Mouse (Mus musculus): ENCODE results near the gene Vgf. TPM values are rescaled to one million over a fixed set of nuclear protein-coding genes. Genes with fewer than 3 reads are reported as not detected.

Vgf gene
- polyA plus RNA-seq, 1 experiment from 2014 or later, result 0.24 TPM

DNA sequence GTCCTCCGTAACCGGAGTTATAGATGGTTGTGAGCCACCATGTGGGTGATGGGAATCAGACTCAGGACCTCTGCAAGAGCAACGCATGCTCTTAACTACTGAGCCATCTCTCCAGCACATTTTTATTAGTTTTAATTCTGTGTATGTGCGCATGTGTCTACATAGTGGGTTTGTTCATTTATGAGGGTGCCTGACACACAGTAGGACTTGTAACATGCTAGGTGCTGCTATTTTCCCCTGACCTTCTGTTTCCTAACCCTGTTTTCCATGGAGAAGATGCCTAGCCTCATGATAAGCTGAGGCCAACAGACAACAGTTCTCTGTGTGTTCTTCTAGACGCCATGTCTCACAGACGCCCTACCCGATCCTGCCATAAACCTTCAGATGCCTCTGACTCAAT, 17.8 kb downstream of the Vgf start:
- no peak for ATAC-seq (ENCODE audit: low FRiP score, low TSS enrichment)
- Histone ChIP-seq H3K27ac (ENCODE audit: low read length) (no peak overlapping the region), H3K36me3 (ENCODE audit: insufficient read depth, low read length) (peaks cover 26% of the 10 kb centered on the region), H3K9ac (replicated peaks; ENCODE audit: low read length) (no peak overlapping the region), H3K27me3 (ENCODE audit: insufficient read depth, low read length) (no peaks in the 10 kb centered on the region), H3K4me2 (replicated peaks; ENCODE audit: low read depth, low read length) (no peak overlapping the region), H3K4me3 (ENCODE audit: low read length) (no peak overlapping the region), H3K4me1 (ENCODE audit: insufficient read depth, low read length) (peaks cover 12% of the 10 kb centered on the region), H3K9me3 (ENCODE audit: low read length) (no peaks in the 10 kb centered on the region)
- 96% methylated on average over 7 of the region's 7 CpGs for WGBS

DNA sequence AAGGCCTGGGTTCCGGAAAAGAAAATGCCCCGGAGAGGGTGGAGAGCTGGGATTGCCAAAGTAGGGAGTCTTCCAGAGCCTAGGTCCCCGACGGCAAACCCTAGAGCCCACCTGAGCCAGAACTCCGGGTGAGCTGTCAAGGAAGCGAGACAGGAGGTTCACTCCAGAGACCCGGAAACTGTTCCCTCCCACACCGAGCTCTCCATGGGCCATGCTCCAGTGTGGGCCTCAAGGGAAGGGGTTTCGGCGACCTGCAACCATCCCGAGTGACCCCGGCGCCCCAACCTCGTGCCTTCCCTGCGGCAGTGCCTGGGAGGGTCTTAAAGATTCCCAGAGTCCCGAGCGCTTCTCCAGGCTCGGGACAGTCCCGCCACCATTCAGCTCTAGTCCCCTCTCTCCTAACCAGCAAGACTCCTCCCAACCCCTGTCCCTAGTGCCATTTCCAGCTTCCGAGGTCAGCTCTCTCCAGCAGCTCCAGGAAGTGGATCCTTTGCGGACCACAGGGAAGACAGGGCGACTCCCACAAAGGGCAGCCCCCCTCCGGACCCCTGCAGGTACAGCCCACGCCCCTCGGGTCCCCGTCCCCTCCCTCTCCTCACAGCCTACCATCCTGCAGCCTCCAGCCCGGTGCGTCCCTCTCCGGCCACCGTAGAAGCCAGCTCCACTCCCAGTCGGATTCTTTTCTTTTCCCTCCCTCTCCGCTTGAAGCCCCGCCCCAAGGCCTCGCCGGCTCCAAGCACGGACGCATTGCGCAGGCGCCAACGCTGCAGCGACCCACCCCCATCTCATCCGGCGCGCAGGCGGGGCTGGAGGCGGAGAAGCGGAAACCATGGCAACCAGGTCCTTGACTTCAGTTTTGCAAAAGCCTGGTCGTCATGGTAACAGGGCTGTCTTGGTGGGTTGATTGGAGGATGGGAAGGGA, 19.5 kb downstream of the Vgf start, which contains the start of gene Ap1s1:
TSS of gene Ap1s1 (minus strand) at position 734 of the 922 bp plus-strand sequence.
- WGBS, result under 1% methylated on average over 48 of the region's 48 CpGs
- Histone ChIP-seq H3K27ac (ENCODE audit: low read length) (peak within 1 kb of the TSS; percentile 25), H3K27me3 (ENCODE audit: insufficient read depth, low read length) (no peaks in the 10 kb centered on the region), H3K4me3 (ENCODE audit: low read length) (peak within 1 kb of the TSS; percentile 60), H3K36me3 (ENCODE audit: insufficient read depth, low read length) (peaks cover 13% of the 10 kb centered on the region), H3K4me2 (replicated peaks; ENCODE audit: low read depth, low read length) (peak within 1 kb of the TSS; percentile 70), H3K9me3 (ENCODE audit: low read length) (no peaks in the 10 kb centered on the region), H3K9ac (replicated peaks; ENCODE audit: low read length) (peak within 1 kb of the TSS; percentile 83), H3K4me1 (ENCODE audit: insufficient read depth, low read length) (peaks cover 12% of the 10 kb centered on the region)
- ATAC-seq (ENCODE audit: low FRiP score, low TSS enrichment), result peak; percentile 94

DNA sequence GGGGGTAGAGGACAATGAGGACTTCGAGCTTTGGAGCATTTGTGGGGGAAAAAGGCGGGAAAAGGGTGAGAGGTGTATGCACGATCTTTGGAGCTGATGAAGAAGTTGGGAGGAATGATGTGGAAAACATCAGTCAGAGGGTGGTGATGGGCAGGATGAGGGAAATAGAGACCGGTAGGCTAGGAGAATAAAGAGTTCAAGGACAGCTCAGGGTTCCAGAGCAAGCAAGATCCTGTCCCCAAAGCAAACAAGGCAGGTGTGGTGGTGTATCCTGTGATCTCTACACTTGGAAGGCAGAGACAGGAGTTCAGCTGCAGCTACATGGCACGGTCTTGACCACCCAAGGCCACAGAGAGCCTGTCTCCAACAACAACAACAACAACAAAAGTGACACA, 20.1 kb downstream of the Vgf start:
- Histone ChIP-seq H3K27me3 (ENCODE audit: insufficient read depth, low read length) (no peaks in the 10 kb centered on the region), H3K9me3 (ENCODE audit: low read length) (no peaks in the 10 kb centered on the region), H3K27ac (ENCODE audit: low read length) (no peak overlapping the region), H3K4me2 (replicated peaks; ENCODE audit: low read depth, low read length) (peak overlapping the region; percentile 70), H3K4me3 (ENCODE audit: low read length) (peak overlapping the region; percentile 60), H3K36me3 (ENCODE audit: insufficient read depth, low read length) (peaks cover 12% of the 10 kb centered on the region), H3K4me1 (ENCODE audit: insufficient read depth, low read length) (peaks cover 12% of the 10 kb centered on the region), H3K9ac (replicated peaks; ENCODE audit: low read length) (no peak overlapping the region; the same call in 1 of the 2 replicates)
- ATAC-seq (ENCODE audit: low FRiP score, low TSS enrichment), result no peak; the same call in 1 of the 2 replicates
- 31% methylated on average over 5 of the region's 5 CpGs for WGBS

DNA sequence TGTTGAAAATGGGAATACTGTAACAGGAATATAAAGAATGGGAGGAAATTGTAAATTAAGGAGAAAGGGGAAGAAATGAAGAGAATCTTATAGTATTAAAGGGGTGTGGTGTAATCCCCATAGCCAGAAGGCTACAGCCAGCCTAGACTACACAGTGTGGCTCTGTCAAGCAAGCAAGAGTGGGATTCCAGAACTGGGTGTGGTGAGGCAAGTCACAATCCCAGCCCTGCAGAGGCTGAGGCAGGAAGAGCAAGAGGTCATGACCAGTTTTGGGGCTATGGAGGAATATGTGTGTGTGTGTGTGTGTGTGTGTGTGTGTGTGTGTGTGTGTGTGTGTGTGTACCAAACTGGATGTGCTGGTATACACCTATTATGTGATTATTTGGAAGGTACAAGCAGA, 20.8 kb downstream of the Vgf start:
- no peak for ATAC-seq (ENCODE audit: low FRiP score, low TSS enrichment)
- Histone ChIP-seq H3K27ac (ENCODE audit: low read length) (no peak overlapping the region), H3K4me2 (replicated peaks; ENCODE audit: low read depth, low read length) (no peak overlapping the region), H3K9me3 (ENCODE audit: low read length) (no peaks in the 10 kb centered on the region), H3K4me1 (ENCODE audit: insufficient read depth, low read length) (peaks cover 12% of the 10 kb centered on the region), H3K27me3 (ENCODE audit: insufficient read depth, low read length) (no peaks in the 10 kb centered on the region), H3K4me3 (ENCODE audit: low read length) (no peak overlapping the region), H3K36me3 (ENCODE audit: insufficient read depth, low read length) (peaks cover 5% of the 10 kb centered on the region; the same call in 1 of the 2 replicates), H3K9ac (replicated peaks; ENCODE audit: low read length) (no peak overlapping the region)

DNA sequence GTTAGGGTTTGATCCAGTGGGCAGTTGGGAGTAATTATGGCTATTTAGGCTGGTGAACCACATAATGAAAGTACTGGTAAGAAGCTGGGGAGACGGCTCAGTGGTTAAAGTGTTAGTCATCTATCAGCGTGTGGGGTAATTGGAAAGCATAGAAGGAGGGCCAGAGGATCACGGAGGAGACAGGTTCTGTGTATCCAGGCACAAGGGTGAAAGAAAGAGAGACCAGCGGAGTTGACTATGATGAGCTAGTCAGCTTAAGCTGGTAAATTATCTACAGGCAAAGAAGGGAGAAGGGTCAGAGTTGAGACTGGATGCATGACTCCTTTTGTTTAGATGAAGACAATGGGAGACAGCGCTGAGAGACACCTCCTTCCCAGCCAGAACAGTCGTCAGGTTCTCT, 24.9 kb downstream of the Vgf start:
- Histone ChIP-seq H3K4me1 (ENCODE audit: insufficient read depth, low read length) (0 out of 2 replicates have a peak, but pooled peaks cover 3% of the 10 kb centered on the region), H3K9ac (replicated peaks; ENCODE audit: low read length) (no peak overlapping the region), H3K4me2 (replicated peaks; ENCODE audit: low read depth, low read length) (no peak overlapping the region), H3K4me3 (ENCODE audit: low read length) (no peak overlapping the region), H3K36me3 (ENCODE audit: insufficient read depth, low read length) (no peaks in the 10 kb centered on the region), H3K27ac (ENCODE audit: low read length) (no peak overlapping the region), H3K9me3 (ENCODE audit: low read length) (0 out of 2 replicates have a peak, but pooled peaks cover 3% of the 10 kb centered on the region), H3K27me3 (ENCODE audit: insufficient read depth, low read length) (no peaks in the 10 kb centered on the region)
- WGBS, result 55% methylated on average over 6 of the region's 6 CpGs
- ATAC-seq (ENCODE audit: low FRiP score, low TSS enrichment), result no peak

DNA sequence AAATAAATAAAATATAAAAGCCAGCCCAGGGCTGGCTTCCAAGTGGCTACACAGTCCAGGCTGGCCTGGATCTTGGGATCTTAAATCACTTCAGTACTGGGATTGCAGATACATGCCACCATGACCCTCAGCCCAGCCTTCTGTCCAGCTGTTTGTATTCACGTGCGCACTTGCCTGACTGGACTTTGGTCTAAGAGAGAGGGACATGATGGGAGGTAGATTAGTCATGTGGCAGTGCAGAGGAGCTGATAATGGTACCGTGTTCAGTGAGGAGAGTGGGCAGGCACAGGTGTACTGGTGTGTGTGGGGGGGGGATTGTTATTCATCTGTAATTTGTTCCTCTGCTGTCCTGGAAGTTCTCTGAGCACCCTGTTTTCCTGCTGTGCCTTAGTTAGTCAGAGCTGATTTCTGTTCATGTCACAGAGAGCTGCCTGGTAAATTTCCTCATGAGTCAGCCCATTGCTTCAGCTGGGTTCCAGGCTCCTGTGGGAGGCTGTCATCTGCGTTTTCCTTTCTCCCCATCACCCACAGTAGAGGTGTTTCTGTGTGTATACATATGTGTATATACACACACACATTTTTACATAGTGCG, 25.8 kb downstream of the Vgf start:
- Histone ChIP-seq H3K27me3 (ENCODE audit: insufficient read depth, low read length) (no peaks in the 10 kb centered on the region), H3K4me2 (replicated peaks; ENCODE audit: low read depth, low read length) (no peak overlapping the region), H3K9ac (replicated peaks; ENCODE audit: low read length) (no peak overlapping the region), H3K9me3 (ENCODE audit: low read length) (0 out of 2 replicates have a peak, but pooled peaks cover 3% of the 10 kb centered on the region), H3K36me3 (ENCODE audit: insufficient read depth, low read length) (no peaks in the 10 kb centered on the region), H3K4me3 (ENCODE audit: low read length) (no peak overlapping the region), H3K27ac (ENCODE audit: low read length) (no peak overlapping the region), H3K4me1 (ENCODE audit: insufficient read depth, low read length) (no peaks in the 10 kb centered on the region)
- no peak for ATAC-seq (ENCODE audit: low FRiP score, low TSS enrichment)
- 76% methylated on average over 5 of the region's 5 CpGs for WGBS

DNA sequence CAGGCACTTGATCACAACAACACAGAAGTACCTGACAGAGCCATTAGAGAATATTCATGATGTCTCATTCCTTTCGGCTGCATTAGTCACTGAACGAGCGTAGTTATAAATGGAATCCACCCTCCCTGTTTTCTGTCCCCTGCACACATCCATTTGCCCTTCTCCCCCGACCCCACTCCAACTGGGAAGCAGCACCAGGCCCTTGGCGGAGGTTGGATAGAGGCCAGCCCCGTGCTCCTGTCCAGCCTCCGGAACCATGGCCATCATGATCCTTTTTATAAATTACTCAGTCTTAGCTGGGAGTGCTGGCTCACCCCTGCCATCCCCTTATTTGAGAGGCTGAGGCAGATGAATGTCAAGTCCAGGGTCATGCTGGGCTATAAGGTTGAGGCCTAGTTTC, 28.1 kb downstream of the Vgf start:
- Histone ChIP-seq H3K36me3 (ENCODE audit: insufficient read depth, low read length) (no peaks in the 10 kb centered on the region), H3K27ac (ENCODE audit: low read length) (no peak overlapping the region), H3K4me3 (ENCODE audit: low read length) (no peak overlapping the region), H3K4me1 (ENCODE audit: insufficient read depth, low read length) (no peaks in the 10 kb centered on the region), H3K27me3 (ENCODE audit: insufficient read depth, low read length) (no peaks in the 10 kb centered on the region), H3K9ac (replicated peaks; ENCODE audit: low read length) (no peak overlapping the region), H3K4me2 (replicated peaks; ENCODE audit: low read depth, low read length) (no peak overlapping the region), H3K9me3 (ENCODE audit: low read length) (0 out of 2 replicates have a peak, but pooled peaks cover 3% of the 10 kb centered on the region)
- 80% methylated on average over 7 of the region's 7 CpGs for WGBS
- ATAC-seq (ENCODE audit: low FRiP score, low TSS enrichment), result no peak

DNA sequence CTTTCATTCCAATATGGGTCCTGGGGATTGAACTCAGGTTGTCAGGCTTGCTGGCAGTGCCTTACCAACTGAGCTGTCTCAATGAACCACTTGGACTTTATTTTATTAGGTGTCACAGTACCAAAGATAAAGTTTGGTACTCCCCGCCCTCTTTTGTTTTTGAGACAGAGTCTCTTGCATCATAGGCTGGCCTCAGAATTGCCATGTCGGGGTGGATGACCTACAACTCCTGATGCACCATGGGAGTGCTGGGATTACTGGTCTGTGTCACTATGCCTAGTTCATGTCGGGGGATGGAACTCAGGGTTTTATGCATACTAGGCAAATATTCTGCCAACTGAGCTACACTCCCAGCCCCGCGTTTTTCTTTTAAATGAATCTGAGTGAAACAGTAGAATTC, 28.7 kb downstream of the Vgf start:
- H3K36me3 ChIP-seq (ENCODE audit: insufficient read depth, low read length), result no peaks in the 10 kb centered on the region
- H3K27me3 ChIP-seq (ENCODE audit: insufficient read depth, low read length), result no peaks in the 10 kb centered on the region
- ATAC-seq (ENCODE audit: low FRiP score, low TSS enrichment), result no peak
- no peaks in the 10 kb centered on the region for H3K4me1 ChIP-seq (ENCODE audit: insufficient read depth, low read length)
- no peak overlapping the region for H3K4me2 ChIP-seq (replicated peaks; ENCODE audit: low read depth, low read length)
- H3K27ac ChIP-seq (ENCODE audit: low read length), result no peak overlapping the region
- 86% methylated on average over 5 of the region's 5 CpGs for WGBS
- 0 out of 2 replicates have a peak, but pooled peaks cover 3% of the 10 kb centered on the region for H3K9me3 ChIP-seq (ENCODE audit: low read length)
- H3K9ac ChIP-seq (replicated peaks; ENCODE audit: low read length), result no peak overlapping the region
- no peak overlapping the region for H3K4me3 ChIP-seq (ENCODE audit: low read length)

DNA sequence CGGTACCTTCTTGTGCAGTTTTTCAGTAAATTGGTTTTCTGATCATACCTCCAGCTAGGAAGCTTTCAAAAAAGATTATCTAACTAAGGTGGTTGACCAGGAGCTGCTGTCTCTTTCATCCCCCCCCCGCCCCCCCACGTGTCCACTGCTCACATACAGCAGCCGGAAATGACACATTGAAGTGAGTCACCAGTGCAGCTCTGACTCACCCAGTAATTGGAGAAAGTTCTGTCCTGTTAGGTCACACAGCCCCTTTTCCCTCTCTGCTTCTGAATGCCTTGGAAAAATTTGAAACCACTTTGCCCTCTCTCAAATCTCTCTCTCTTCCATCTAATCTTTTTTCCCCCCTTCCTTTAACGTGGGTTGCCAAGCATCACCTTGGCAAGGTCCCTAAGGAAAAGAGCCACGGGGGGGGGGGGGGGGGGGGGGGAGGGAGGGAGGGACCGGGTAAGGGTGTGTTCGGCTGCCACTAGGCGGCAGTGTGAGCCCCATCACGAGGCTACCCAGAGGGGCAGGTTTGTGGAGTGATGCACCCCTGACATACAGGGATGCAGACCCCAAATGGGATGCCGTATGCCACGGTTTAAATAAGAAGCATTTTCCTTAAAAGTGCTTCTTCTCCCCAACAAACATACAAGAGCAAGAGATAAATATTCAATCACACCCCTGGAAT, 35.8 kb downstream of the Vgf start:
- H3K9ac ChIP-seq (replicated peaks; ENCODE audit: low read length), result no peak overlapping the region
- H3K27ac ChIP-seq (ENCODE audit: low read length), result no peak overlapping the region
- no peak overlapping the region for H3K4me2 ChIP-seq (replicated peaks; ENCODE audit: low read depth, low read length)
- no peak for ATAC-seq (ENCODE audit: low FRiP score, low TSS enrichment)
- H3K4me1 ChIP-seq (ENCODE audit: insufficient read depth, low read length), result no peaks in the 10 kb centered on the region
- no peaks in the 10 kb centered on the region for H3K36me3 ChIP-seq (ENCODE audit: insufficient read depth, low read length)
- no peaks in the 10 kb centered on the region for H3K27me3 ChIP-seq (ENCODE audit: insufficient read depth, low read length)
- no peak overlapping the region for H3K4me3 ChIP-seq (ENCODE audit: low read length)
- WGBS, result 24% methylated on average over 10 of the region's 12 CpGs
- H3K9me3 ChIP-seq (ENCODE audit: low read length), result no peaks in the 10 kb centered on the region
